Mouse (Mus musculus): Measurements from ENCODE around the gene Gpr179.

Gpr179 gene

GRCm38 (mm10) chr11:97352027-97352684 lies at the start of gene Gpr179:
Gpr179 (minus strand) TSS chr11:97352077.
- DNase-seq (ENCODE audit: low spot score), result no peak

GRCm38 (mm10) chr11:97401082-97401481 lies 49.2 kb upstream of the Gpr179 start:
- DNase-seq (ENCODE audit: low spot score), result no peak

GRCm38 (mm10) chr11:97399958-97400710 lies 48.3 kb upstream of the Gpr179 start:
- DNase-seq (ENCODE audit: low spot score), result peak; percentile 72

GRCm38 (mm10) chr11:97398506-97398905 lies 46.6 kb upstream of the Gpr179 start:
- no peak for DNase-seq (ENCODE audit: low spot score)

GRCm38 (mm10) chr11:97394146-97394545 lies 42.3 kb upstream of the Gpr179 start:
- no peak for DNase-seq (ENCODE audit: low spot score)

- no peak for DNase-seq (ENCODE audit: low spot score)
Measured at GRCm38 (mm10) chr11:97393658-97394057, 41.8 kb upstream of the Gpr179 start.

- DNase-seq (ENCODE audit: low spot score), result no peak
Measured at GRCm38 (mm10) chr11:97389127-97389526, 37.2 kb upstream of the Gpr179 start.

- DNase-seq (ENCODE audit: low spot score), result no peak
Measured at GRCm38 (mm10) chr11:97387811-97388210, 35.9 kb upstream of the Gpr179 start.

GRCm38 (mm10) chr11:97383764-97384163 lies 31.9 kb upstream of the Gpr179 start:
- DNase-seq (ENCODE audit: low spot score), result no peak

- DNase-seq (ENCODE audit: low spot score), result no peak
Measured at GRCm38 (mm10) chr11:97383017-97383416, 31.1 kb upstream of the Gpr179 start.

- no peak for DNase-seq (ENCODE audit: low spot score)
Measured at GRCm38 (mm10) chr11:97380036-97380435, 28.2 kb upstream of the Gpr179 start.

GRCm38 (mm10) chr11:97373402-97373801 lies 21.5 kb upstream of the Gpr179 start:
- no peak for DNase-seq (ENCODE audit: low spot score)

- no peak for DNase-seq (ENCODE audit: low spot score)
Measured at GRCm38 (mm10) chr11:97372159-97372864, 20.4 kb upstream of the Gpr179 start.

GRCm38 (mm10) chr11:97370329-97371091 lies 18.6 kb upstream of the Gpr179 start:
- no peak for DNase-seq (ENCODE audit: low spot score)

- no peak for DNase-seq (ENCODE audit: low spot score)
Measured at GRCm38 (mm10) chr11:97368501-97368900, 16.6 kb upstream of the Gpr179 start.

GRCm38 (mm10) chr11:97365556-97365955 lies 13.7 kb upstream of the Gpr179 start:
- DNase-seq (ENCODE audit: low spot score), result no peak

- peak; percentile 44 for DNase-seq (ENCODE audit: low spot score)
Measured at GRCm38 (mm10) chr11:97363644-97363995, 11.7 kb upstream of the Gpr179 start.

- DNase-seq (ENCODE audit: low spot score), result peak; percentile 48
Measured at GRCm38 (mm10) chr11:97362943-97363643, 11.2 kb upstream of the Gpr179 start.

- no peak for DNase-seq (ENCODE audit: low spot score)
Measured at GRCm38 (mm10) chr11:97362649-97362942, 10.7 kb upstream of the Gpr179 start.

- DNase-seq (ENCODE audit: low spot score), result peak; percentile 84
Measured at GRCm38 (mm10) chr11:97361948-97362648, 10.2 kb upstream of the Gpr179 start, which contains the start of gene Socs7. Socs7 (plus strand) TSS chr11:97362551.

- peak; percentile 79 for DNase-seq (ENCODE audit: low spot score)
Measured at GRCm38 (mm10) chr11:97357663-97358062, 5.8 kb upstream of the Gpr179 start.
